In the genomic region with DNA sequence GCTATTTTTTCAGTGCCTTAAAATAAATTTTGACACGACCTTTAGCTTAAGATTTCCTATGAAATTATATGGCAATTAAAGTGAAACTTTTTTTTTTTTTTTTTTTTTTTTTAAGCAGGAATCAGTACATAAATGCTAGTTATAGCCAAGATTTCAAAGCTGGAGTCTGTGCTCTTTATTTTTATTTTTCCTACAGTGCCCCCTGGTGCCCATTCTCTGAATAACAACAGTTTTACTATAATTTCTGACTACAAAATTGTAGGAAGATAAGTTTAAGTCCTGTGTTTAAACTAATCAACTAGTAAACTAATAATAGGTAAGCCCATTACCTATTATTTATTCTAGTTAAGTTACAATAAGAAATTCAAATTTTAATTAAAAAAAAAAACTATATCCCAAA, we compare ENCODE assay signal across 9 mouse cellular contexts.
A peak's percentile ranks its signal among the peaks of the same experiment; 100 is the strongest.
DNase-seq lines count a peak whose midpoint lies in the region; ATAC-seq and TF ChIP-seq lines count a peak whose summit lies in the region.
"Had no signal": no experiment of that assay in that cellular context is flagged by ENCODE, and none has a peak within 500 bp of the region (broad histone marks: within the 10 kb centered on the region; RNA-seq: fewer than 3 reads in every experiment).

No protein-coding gene starts in this region.

- H3K4me2 ChIP-seq in forebrain, embryonic 14.5 days (ENCODE audit: low read length), result no peak overlapping the region
- H3K4me2 ChIP-seq in forebrain, embryonic 16.5 days (ENCODE audit: low read length), result no peak overlapping the region
- no peak overlapping the region for H3K4me2 ChIP-seq in liver, embryonic 14.5 days (ENCODE audit: low read depth)
- no peak overlapping the region for H3K4me2 ChIP-seq in liver, embryonic 12.5 days
- H3K4me2 ChIP-seq in limb, embryonic 14.5 days (replicated peaks; ENCODE audit: low read depth, low read length, severe bottlenecking), result no peak overlapping the region
- H3K4me2 ChIP-seq: lung, embryonic 15.5 days had no signal

- in situ Hi-C loops in ES-E14 (cut with MboI; ENCODE audit: low sequenced_read_pairs in 2 of 2, unreplicated experiment in 2 of 2), result no loop called here

- H3K27me3 ChIP-seq in forebrain, embryonic 14.5 days (replicated peaks; ENCODE audit: control insufficient read depth, insufficient read depth, low read length), result no peaks in the 10 kb centered on the region
- H3K27me3 ChIP-seq in forebrain, embryonic 16.5 days (replicated peaks; ENCODE audit: control insufficient read depth, insufficient read depth, low read length), result no peaks in the 10 kb centered on the region
- no peaks in the 10 kb centered on the region for H3K27me3 ChIP-seq in liver, embryonic 14.5 days (ENCODE audit: control insufficient read depth, insufficient read depth, low read length)
- H3K27me3 ChIP-seq in liver, embryonic 12.5 days (replicated peaks), result no peaks in the 10 kb centered on the region
- H3K27me3 ChIP-seq in limb, embryonic 14.5 days (ENCODE audit: control insufficient read depth, insufficient read depth, low read length), result no peaks in the 10 kb centered on the region
- H3K27me3 ChIP-seq: lung, embryonic 15.5 days had no signal

- H3K9me3 ChIP-seq in forebrain, embryonic 14.5 days (replicated peaks; ENCODE audit: control insufficient read depth, low read length), result no peaks in the 10 kb centered on the region
- no peaks in the 10 kb centered on the region for H3K9me3 ChIP-seq in forebrain, embryonic 16.5 days (ENCODE audit: control insufficient read depth, low read length)
- H3K9me3 ChIP-seq in liver, embryonic 14.5 days (ENCODE audit: control insufficient read depth, low read length), result no peaks in the 10 kb centered on the region
- H3K9me3 ChIP-seq in liver, embryonic 12.5 days (replicated peaks), result no peaks in the 10 kb centered on the region
- H3K9me3 ChIP-seq in ES-E14 (ENCODE audit: control insufficient read depth, insufficient read depth, low read depth, low read length), result no peaks in the 10 kb centered on the region
- no peaks in the 10 kb centered on the region for H3K9me3 ChIP-seq in limb, embryonic 14.5 days (ENCODE audit: control insufficient read depth, low read length)
- H3K9me3 ChIP-seq: lung, embryonic 15.5 days had no signal

- peak; percentile 79 for DNase-seq in forebrain, embryonic 14.5 days (ENCODE audit: low spot score)
- DNase-seq in liver, embryonic 14.5 days (ENCODE audit: low read depth in 3 of 3, low spot score in 3 of 3), result no peak
- peak; percentile 24 for DNase-seq in ES-E14 (ENCODE audit: low read depth, low spot score)
- DNase-seq in limb, embryonic 14.5 days (ENCODE audit: low spot score), result peak; percentile 46
- no peak for DNase-seq in ovary, adult 18-20 months (ENCODE audit: low spot score)

- TF ChIP-seq EP300 in liver, embryonic 14.5 days (IDR thresholded peaks at IDR 0.05; ENCODE audit: low read depth), result no peak

- H3K27ac ChIP-seq in forebrain, embryonic 14.5 days (ENCODE audit: low read depth, low read length), result no peak overlapping the region
- no peak overlapping the region for H3K27ac ChIP-seq in forebrain, embryonic 16.5 days (ENCODE audit: low read length)
- H3K27ac ChIP-seq in liver, embryonic 14.5 days, result no peak overlapping the region
- no peak overlapping the region for H3K27ac ChIP-seq in liver, embryonic 12.5 days
- H3K27ac ChIP-seq in ES-E14 (ENCODE audit: insufficient read depth, low read depth, low read length, poor library complexity, severe bottlenecking), result no peak overlapping the region
- no peak overlapping the region for H3K27ac ChIP-seq in limb, embryonic 14.5 days (replicated peaks; ENCODE audit: low read depth, low read length)
- H3K27ac ChIP-seq: lung, embryonic 15.5 days had no signal

- no peak overlapping the region for H3K4me3 ChIP-seq in forebrain, embryonic 14.5 days (ENCODE audit: low read depth, low read length)
- no peak overlapping the region for H3K4me3 ChIP-seq in forebrain, embryonic 16.5 days (replicated peaks; ENCODE audit: low read length)
- H3K4me3 ChIP-seq in liver, embryonic 14.5 days (ENCODE audit: insufficient read depth in 1 of 2, low read depth in 2 of 2, low read length in 2 of 2), result no peak overlapping the region
- no peak overlapping the region for H3K4me3 ChIP-seq in liver, embryonic 12.5 days
- H3K4me3 ChIP-seq in ES-E14 (ENCODE audit: insufficient read depth in 1 of 2, low read depth in 1 of 2, low read length in 2 of 2, poor library complexity in 1 of 2, severe bottlenecking in 1 of 2), result no peak overlapping the region
- H3K4me3 ChIP-seq in limb, embryonic 14.5 days (replicated peaks; ENCODE audit: low read length), result no peak overlapping the region
- H3K4me3 ChIP-seq: lung, embryonic 15.5 days had no signal

- 21% methylated on average over 1 of the region's 1 CpGs for WGBS in forebrain, embryonic 14.5 days
- 17% methylated on average over 1 of the region's 1 CpGs for WGBS in forebrain, embryonic 16.5 days
- WGBS in liver, embryonic 14.5 days (ENCODE audit: insufficient replicate concordance), result 4% methylated on average over 1 of the region's 1 CpGs
- WGBS in liver, embryonic 12.5 days (ENCODE audit: insufficient replicate concordance), result 16% methylated on average over 1 of the region's 1 CpGs
- WGBS in limb, embryonic 14.5 days, result 12% methylated on average over 1 of the region's 1 CpGs

- TF ChIP-seq POLR2A in limb, embryonic 14.5 days (IDR thresholded peaks at IDR 0.05; ENCODE audit: borderline replicate concordance, extremely low read depth, insufficient read depth, insufficient read length), result no peak

- H3K4me1 ChIP-seq in forebrain, embryonic 14.5 days (ENCODE audit: control insufficient read depth, insufficient read depth, low read length), result no peaks in the 10 kb centered on the region
- peaks cover 7% of the 10 kb centered on the region for H3K4me1 ChIP-seq in forebrain, embryonic 16.5 days (replicated peaks; ENCODE audit: control insufficient read depth, insufficient read depth, low read length)
- H3K4me1 ChIP-seq in liver, embryonic 14.5 days (replicated peaks; ENCODE audit: control insufficient read depth in 2 of 2, insufficient read depth in 2 of 2, low read length in 1 of 2), result no peaks in the 10 kb centered on the region
- H3K4me1 ChIP-seq in liver, embryonic 12.5 days, result no peaks in the 10 kb centered on the region
- H3K4me1 ChIP-seq in ES-E14 (ENCODE audit: control insufficient read depth in 2 of 2, insufficient read depth in 2 of 2, low read length in 2 of 2, poor library complexity in 1 of 2), result no peaks in the 10 kb centered on the region
- no peaks in the 10 kb centered on the region for H3K4me1 ChIP-seq in limb, embryonic 14.5 days (ENCODE audit: control insufficient read depth, insufficient read depth, low read length)
- H3K4me1 ChIP-seq: lung, embryonic 15.5 days had no signal

- no peak for ATAC-seq in forebrain, embryonic 14.5 days
- no peak for ATAC-seq in forebrain, embryonic 16.5 days
- ATAC-seq in liver, embryonic 14.5 days (ENCODE audit: insufficient read depth), result no peak
- ATAC-seq in liver, embryonic 12.5 days, result no peak
- ATAC-seq in common myeloid progenitor, adult 5-6 weeks (replicated peaks; ENCODE audit: low read depth, poor library complexity, severe bottlenecking), result peak; percentile 74; the same call in 1 of the 2 replicates
- 0 out of 2 replicates have a peak, but pooled peaks have one; percentile 50 for ATAC-seq in limb, embryonic 14.5 days (ENCODE audit: low FRiP score, low read depth)

- peak; percentile 16; the same call in 1 of the 2 replicates for TF ChIP-seq CTCF in liver, embryonic 14.5 days (IDR thresholded peaks at IDR 0.05; ENCODE audit: low read depth)

- H3K36me3 ChIP-seq in forebrain, embryonic 14.5 days (ENCODE audit: control insufficient read depth, insufficient read depth, low read length), result no peaks in the 10 kb centered on the region
- H3K36me3 ChIP-seq in forebrain, embryonic 16.5 days (ENCODE audit: control insufficient read depth, insufficient read depth), result no peaks in the 10 kb centered on the region
- H3K36me3 ChIP-seq in liver, embryonic 14.5 days (replicated peaks; ENCODE audit: control insufficient read depth, insufficient read depth, low read depth), result no peaks in the 10 kb centered on the region
- no peaks in the 10 kb centered on the region for H3K36me3 ChIP-seq in liver, embryonic 12.5 days
- no peaks in the 10 kb centered on the region for H3K36me3 ChIP-seq in ES-E14 (ENCODE audit: control insufficient read depth, insufficient read depth, low read length, poor library complexity, severe bottlenecking)
- H3K36me3 ChIP-seq in limb, embryonic 14.5 days (ENCODE audit: control insufficient read depth, insufficient read depth, low read length), result no peaks in the 10 kb centered on the region
- H3K36me3 ChIP-seq: lung, embryonic 15.5 days had no signal

- no peak overlapping the region for H3K9ac ChIP-seq in forebrain, embryonic 14.5 days (ENCODE audit: low read length)
- no peak overlapping the region for H3K9ac ChIP-seq in forebrain, embryonic 16.5 days (replicated peaks; ENCODE audit: low read depth, low read length)
- H3K9ac ChIP-seq in liver, embryonic 14.5 days (replicated peaks), result no peak overlapping the region
- H3K9ac ChIP-seq in liver, embryonic 12.5 days, result no peak overlapping the region
- no peak overlapping the region for H3K9ac ChIP-seq in ES-E14 (ENCODE audit: insufficient read depth, low read depth, low read length, poor library complexity, severe bottlenecking)
- no peak overlapping the region for H3K9ac ChIP-seq in limb, embryonic 14.5 days (ENCODE audit: low read depth, low read length, severe bottlenecking)
- H3K9ac ChIP-seq: lung, embryonic 15.5 days had no signal

TF ChIP-seq in ES-E14, 5 proteins besides CTCF, POLR2A, EP300 and RAD21:
- TF ChIP-seq CHD2 (IDR thresholded peaks at IDR 0.05; ENCODE audit: low read depth, low read length) (no peak), MAFK (IDR thresholded peaks at IDR 0.05; ENCODE audit: insufficient read depth, low read depth, low read length) (no peak), ZC3H11A (IDR thresholded peaks at IDR 0.05; ENCODE audit: borderline replicate concordance, low read depth, low read length) (no peak), HCFC1 (IDR thresholded peaks at IDR 0.05; ENCODE audit: borderline replicate concordance, insufficient read depth, low read length) (no peak), ZNF384 (IDR thresholded peaks at IDR 0.05; ENCODE audit: low read depth, low read length) (no peak)

Comparison
In these comparisons a context has a peak if more than half of its experiments do, and no peak if none do; other contexts are left out.
1. ATAC-seq: peak in common myeloid progenitor, adult 5-6 weeks (single experiment) and limb, embryonic 14.5 days (single experiment); none in forebrain, embryonic 14.5 days (single experiment), forebrain, embryonic 16.5 days (single experiment), liver, embryonic 14.5 days (single experiment) and liver, embryonic 12.5 days (single experiment).
2. DNase-seq: peak in forebrain, embryonic 14.5 days (single experiment), ES-E14 (single experiment) and limb, embryonic 14.5 days (single experiment); none in liver, embryonic 14.5 days (0 of 3) and ovary, adult 18-20 months (single experiment).